Mouse (Mus musculus) telencephalon, adult 2 months (tissue): ENCODE data around the gene Tubgcp2.

Experiments
- DNase-seq: peaks from one replicate; pipeline ENCODE4 v3.0.0-alpha.2; 2011; ENCODE audit warnings: low read depth, low spot score

Gene Tubgcp2

DNA sequence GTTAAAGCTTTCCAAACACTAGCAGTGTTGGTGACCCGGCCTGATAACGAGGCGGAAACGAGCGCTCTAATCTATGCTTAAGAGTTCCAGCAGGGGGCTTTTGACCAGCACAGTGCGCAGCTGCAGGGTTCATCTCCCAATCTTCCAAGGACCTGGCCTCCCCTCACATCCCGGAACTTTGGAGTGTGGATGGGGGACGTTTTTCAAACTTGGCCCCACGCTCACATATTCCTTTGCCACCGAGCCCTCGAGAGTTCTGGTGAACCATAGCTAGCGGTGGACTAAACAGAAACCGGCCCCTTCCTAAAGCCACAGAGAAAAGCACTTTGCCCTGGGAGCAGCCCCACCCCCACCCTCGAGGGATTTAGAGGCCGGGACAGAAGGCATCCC is 86.6 kb downstream of the Tubgcp2 start:
- no peak for DNase-seq

DNA sequence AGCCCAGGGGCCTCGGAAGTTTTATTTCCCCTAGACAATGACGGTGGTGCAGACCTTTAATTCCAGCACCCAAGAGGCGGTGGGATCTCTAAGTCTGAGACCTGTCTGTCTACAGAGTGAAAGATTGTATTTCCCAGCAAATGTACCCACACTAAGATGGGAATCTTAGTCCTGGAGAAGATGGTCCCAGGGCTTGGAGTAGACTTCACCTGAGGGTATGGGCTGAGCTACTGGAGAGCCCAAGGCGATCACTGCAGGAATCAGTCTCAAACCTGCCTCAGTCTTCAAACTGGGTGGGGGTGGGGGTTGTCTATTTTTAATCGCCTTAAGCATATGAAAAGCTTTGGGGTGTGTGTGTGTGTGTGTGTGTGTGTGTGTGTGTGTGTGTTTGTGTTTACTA is 90.4 kb downstream of the Tubgcp2 start:
- no peak for DNase-seq
